Mouse (Mus musculus): Measurements from ENCODE around the gene Lat.

The Lat gene

DNA sequence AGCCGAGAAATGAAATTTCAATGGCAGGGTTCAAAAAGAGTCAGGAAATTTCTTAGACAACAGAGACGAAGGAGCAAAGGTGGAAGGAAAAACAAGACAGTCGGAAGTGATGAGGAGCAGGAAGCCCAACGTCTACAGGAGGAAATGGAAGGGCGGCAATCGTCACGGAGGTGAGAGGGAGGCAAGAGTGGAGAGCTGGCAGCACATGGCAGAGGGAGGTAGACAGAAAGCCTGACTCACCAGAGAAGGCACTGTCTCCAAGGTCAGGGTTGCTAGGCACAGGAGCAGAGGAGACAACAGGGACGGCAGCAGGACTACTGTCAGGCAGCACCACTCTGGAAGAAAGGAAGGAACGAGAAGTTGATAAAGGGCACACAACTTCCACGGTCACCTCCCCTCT is 1.7 kb downstream of the Lat start:
- no peak for DNase-seq (ENCODE audit: low spot score in 2 of 2)

GRCm38 (mm10) chr7:126363038-126363437 is 6.3 kb downstream of the Lat start:
- DNase-seq (ENCODE audit: low spot score in 2 of 2), result no peak

DNA sequence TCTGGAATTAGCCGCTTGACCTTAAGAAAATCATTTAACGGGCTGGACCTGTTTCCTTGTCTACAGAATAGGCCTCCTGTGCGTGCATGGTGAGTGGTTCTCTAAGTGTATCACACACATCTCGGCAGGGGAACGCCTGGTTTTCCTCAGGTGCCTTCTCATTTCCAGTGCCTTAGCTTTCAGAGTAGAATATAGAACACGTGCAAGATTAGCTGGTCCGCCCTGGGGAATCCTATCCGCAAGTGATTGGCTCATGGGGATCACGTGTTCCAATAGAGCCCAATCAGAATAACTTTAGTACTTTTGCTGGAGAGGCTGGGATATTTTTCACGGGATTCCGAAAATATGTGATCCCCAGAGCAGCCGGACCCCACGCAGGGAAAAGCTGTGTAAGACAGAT is 10.3 kb downstream of the Lat start:
- DNase-seq (ENCODE audit: low spot score in 2 of 2), result no peak

- no peak for DNase-seq (ENCODE audit: low spot score in 2 of 2)
These were observed 11.0 kb downstream of the Lat start for GRCm38 (mm10) chr7:126358413-126358812.

DNA sequence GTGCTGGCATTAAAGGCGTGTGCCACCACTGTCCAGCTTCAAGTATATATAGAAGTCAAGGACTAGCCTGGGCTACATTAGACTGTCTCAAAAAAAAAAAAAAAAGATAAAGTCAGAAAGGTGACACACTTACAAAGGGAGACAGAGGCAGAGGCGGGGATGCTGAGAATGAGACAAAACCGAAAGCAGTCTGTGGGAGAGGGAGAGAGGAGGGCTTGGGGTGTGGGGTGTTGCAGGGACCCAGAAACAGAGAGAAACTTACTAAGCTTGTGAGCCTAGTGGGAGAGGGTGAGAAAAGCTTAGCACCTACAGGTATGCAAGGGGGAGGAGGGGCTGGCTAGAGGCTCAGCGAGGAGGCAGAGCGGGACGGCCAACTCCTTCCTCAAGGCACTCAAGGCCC is 11.5 kb downstream of the Lat start:
- no peak for DNase-seq (ENCODE audit: low spot score in 2 of 2)

- no peak for DNase-seq (ENCODE audit: low spot score in 2 of 2)
These were observed 12.4 kb downstream of the Lat start for GRCm38 (mm10) chr7:126356793-126357591.

- no peak for DNase-seq (ENCODE audit: low spot score in 2 of 2)
These were observed 13.3 kb downstream of the Lat start for GRCm38 (mm10) chr7:126355847-126356597.

- no peak for DNase-seq (ENCODE audit: low spot score in 2 of 2)
These were observed 14.4 kb downstream of the Lat start for GRCm38 (mm10) chr7:126354738-126355614.

DNA sequence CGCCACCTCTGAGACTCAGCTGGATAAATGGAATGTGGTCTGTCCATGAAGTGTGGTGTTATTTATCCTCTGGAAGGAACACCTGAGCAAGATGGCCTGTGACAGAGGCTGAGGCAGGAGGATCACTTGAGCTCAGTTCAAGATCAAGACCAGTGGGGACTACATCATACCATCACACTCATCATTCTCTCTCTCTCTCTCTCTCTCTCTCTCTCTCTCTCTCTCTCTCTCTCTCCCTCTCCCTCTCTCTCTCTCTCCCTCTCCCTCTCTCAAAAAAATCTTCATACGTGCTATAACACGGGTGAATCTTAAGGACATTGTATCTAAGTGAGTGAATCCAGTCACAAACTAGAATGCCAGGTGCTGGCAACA is 15.4 kb downstream of the Lat start:
- DNase-seq (ENCODE audit: low spot score in 2 of 2), result no peak

- no peak for DNase-seq (ENCODE audit: low spot score in 2 of 2)
These were observed 15.9 kb downstream of the Lat start for GRCm38 (mm10) chr7:126353251-126353993.

GRCm38 (mm10) chr7:126351419-126351951 is 17.9 kb downstream of the Lat start:
- DNase-seq (ENCODE audit: low spot score in 2 of 2), result no peak

- no peak for DNase-seq (ENCODE audit: low spot score in 2 of 2)
These were observed 18.5 kb downstream of the Lat start for GRCm38 (mm10) chr7:126350748-126351418.

GRCm38 (mm10) chr7:126348293-126348692 is 21.1 kb downstream of the Lat start:
- DNase-seq (ENCODE audit: low spot score in 2 of 2), result no peak

GRCm38 (mm10) chr7:126347098-126347497 is 22.3 kb downstream of the Lat start:
- no peak for DNase-seq (ENCODE audit: low spot score in 2 of 2)

DNA sequence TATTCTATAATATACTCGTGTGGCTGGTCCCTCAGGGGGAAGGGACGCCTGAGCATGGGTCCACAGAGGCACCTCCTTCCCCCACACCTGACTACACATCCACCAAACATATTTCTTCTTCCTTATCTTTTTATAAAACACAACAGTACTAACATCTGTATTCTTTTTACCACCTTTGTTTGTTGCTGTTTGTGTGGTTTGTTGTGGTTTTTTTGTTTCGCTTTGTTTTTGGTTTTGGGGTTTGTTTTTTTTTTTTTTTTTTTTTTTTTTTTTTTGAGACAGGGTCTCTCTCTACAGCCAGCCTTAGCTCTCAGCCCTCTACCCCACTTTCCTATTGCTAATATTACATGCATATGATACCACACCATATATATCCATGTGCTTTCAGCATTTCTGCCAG is 23.4 kb downstream of the Lat start:
- DNase-seq (ENCODE audit: low spot score in 2 of 2), result no peak

DNA sequence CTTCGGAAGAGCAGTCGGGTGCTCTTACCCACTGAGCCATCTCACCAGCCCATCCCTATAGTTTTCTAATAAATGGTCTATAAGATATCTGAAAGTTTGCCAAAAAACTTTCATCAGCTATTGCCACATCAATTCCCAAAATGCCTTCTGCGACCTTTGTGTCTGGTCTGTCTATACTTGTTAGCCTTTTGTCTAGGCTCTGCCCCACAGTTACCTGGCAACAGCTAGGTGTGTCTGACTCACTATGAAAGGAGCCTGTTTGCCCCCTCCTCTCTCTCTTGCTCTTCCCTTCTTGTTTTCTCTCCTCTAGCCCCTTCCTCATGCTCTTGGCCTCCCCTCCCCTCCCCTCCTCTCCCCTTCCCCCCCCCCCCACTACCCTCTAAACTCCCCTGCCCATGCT is 23.8 kb downstream of the Lat start:
- no peak for DNase-seq (ENCODE audit: low spot score in 2 of 2)

- DNase-seq (ENCODE audit: low spot score in 2 of 2), result no peak
These were observed 28.5 kb downstream of the Lat start for GRCm38 (mm10) chr7:126340896-126341295.

- no peak for DNase-seq (ENCODE audit: low spot score in 2 of 2)
These were observed 29.2 kb downstream of the Lat start for GRCm38 (mm10) chr7:126340206-126340618.

GRCm38 (mm10) chr7:126339521-126339971 is 29.8 kb downstream of the Lat start:
- no peak for DNase-seq (ENCODE audit: low spot score in 2 of 2)

GRCm38 (mm10) chr7:126338906-126339305 is 30.5 kb downstream of the Lat start:
- DNase-seq (ENCODE audit: low spot score in 2 of 2), result no peak

DNA sequence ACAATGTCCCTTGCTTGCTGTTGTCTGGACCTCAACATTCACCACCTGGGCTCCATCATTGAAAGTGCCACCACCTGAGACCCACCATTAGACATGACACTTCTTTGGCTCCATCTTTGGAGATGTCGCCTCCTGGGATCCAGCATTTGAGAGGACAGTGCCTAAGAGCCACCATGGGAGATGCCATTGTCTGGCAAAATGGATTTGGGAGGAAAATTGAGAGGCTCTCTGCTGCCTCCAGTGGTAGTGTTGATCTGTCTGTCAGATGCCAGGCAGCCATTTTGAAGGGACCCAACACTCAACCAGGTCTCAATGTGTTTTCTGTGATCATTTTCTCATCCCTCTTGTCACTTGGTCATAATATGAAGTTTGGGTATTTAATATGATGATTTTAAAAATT is 33.8 kb downstream of the Lat start:
- peak in 1 of 2 experiments; percentile 22 for DNase-seq (ENCODE audit: low spot score in 2 of 2)
